Mouse (Mus musculus) midbrain, postnatal 0 days (tissue): ENCODE data around the gene Dhfr. TPM values are rescaled to one million over a fixed set of nuclear protein-coding genes. Genes with fewer than 3 reads are reported as not detected.
"Not testable (repeated sequence)": the region's sequence is repeated elsewhere in the genome, so short reads cannot be mapped to it uniquely, and the experiment has no call there.

Experiments used
- ATAC-seq: fragments of 200-750 bp; cut with Nextera tagmentation; 2 replicates; pipeline ENCODE4 v1.8.0; 2017; ENCODE audit warnings: moderate number of reproducible peaks, mild to moderate bottlenecking, moderate TSS enrichment, moderate library complexity; ENCODE audit not compliant: low FRiP score
- DNase-seq: peaks from one replicate; pipeline ENCODE4 v3.0.0-alpha.2; 2015; ENCODE audit warnings: low spot score
- H3K27ac ChIP-seq: fragments of 300-500 bp; sonication (generic); 2 replicates; pipeline ENCODE4 v1.5.1; 2014; ENCODE audit warnings: low read depth, mild to moderate bottlenecking, low read length, mixed read lengths
- H3K27me3 ChIP-seq: fragments of 300-500 bp; sonication (generic); 2 replicates; pipeline ENCODE4 v1.6.1; 2014; ENCODE audit warnings: low read length, control low read depth, mixed read lengths; ENCODE audit not compliant: insufficient read depth
- H3K36me3 ChIP-seq: fragments of 300-500 bp; sonication (generic); 2 replicates; pipeline ENCODE4 v1.6.1; 2014; ENCODE audit warnings: low read length, control low read depth, mixed read lengths; ENCODE audit not compliant: insufficient read depth
- H3K4me1 ChIP-seq: fragments of 300-500 bp; sonication (generic); 2 replicates; pipeline ENCODE4 v1.6.1; 2014; ENCODE audit warnings: mild to moderate bottlenecking, control low read depth, antibody characterized with exemption, low read length, mixed read lengths; ENCODE audit not compliant: insufficient read depth
- H3K4me2 ChIP-seq: fragments of 300-500 bp; sonication (generic); 2 replicates; pipeline ENCODE4 v1.6.1; 2014; ENCODE audit warnings: low read depth, mild to moderate bottlenecking, low read length, mixed read lengths; ENCODE audit not compliant: poor library complexity, severe bottlenecking
- H3K4me3 ChIP-seq: fragments of 300-500 bp; sonication (generic); 2 replicates; pipeline ENCODE4 v1.5.1; 2014; ENCODE audit warnings: low read depth, mild to moderate bottlenecking, low read length, moderate library complexity
- H3K9ac ChIP-seq: fragments of 300-500 bp; sonication (generic); replicated peaks from 2 replicates; pipeline ENCODE4 v1.6.1; 2014; ENCODE audit warnings: mild to moderate bottlenecking, low read length, moderate library complexity, mixed read lengths; ENCODE audit not compliant: poor library complexity, severe bottlenecking
- H3K9me3 ChIP-seq: fragments of 300-500 bp; sonication (generic); 2 replicates; pipeline ENCODE4 v1.6.1; 2016; ENCODE audit warnings: low read length, control low read depth
- CTCF ChIP-seq: IDR thresholded peaks from 2 replicates; pipeline ENCODE4 v1.5.1; 2016; ENCODE audit warnings: antibody characterized with exemption, mild to moderate bottlenecking
- WGBS: fragments of 180-500 bp; shearing (Covaris S2); extraction: QIAGEN DNeasy Blood & Tissue Kit; methylation state at CpG from one replicate; pipeline ENCODE4 v1.1.7; 2014; 5-methylcytosine and 5-hydroxymethylcytosine counted together
- polyA plus RNA-seq: library from polyadenylated mRNA; unstranded; fragments of >200 nt; fragmentation: Nextera tagmentation; extraction: Ambion mirVana; gene quantifications from 2 replicates; pipeline ENCODE4 v1.2.1, GENCODE M21; 2015
- total RNA-seq: library from RNA; depleted of rRNA; stranded (reverse); fragments of >200 nt; gene quantifications from 2 replicates; pipeline ENCODE4 v1.2.3, GENCODE M21; 2014

Gene Dhfr
- total and polyA plus RNA-seq, 2 experiments from 2014 or later: 2.1 to 2.4 TPM

- WGBS: 93% methylated on average over 2 of the region's 2 CpGs
- H3K9ac ChIP-seq: no peak overlapping the region
- DNase-seq (no peak), ATAC-seq (no peak)
- no peaks in the 10 kb centered on the region for H3K4me1 ChIP-seq
- H3K9me3 ChIP-seq: no peaks in the 10 kb centered on the region
- H3K27ac ChIP-seq: no peak overlapping the region
- no peaks in the 10 kb centered on the region for H3K27me3 ChIP-seq
- H3K4me3 ChIP-seq: no peak overlapping the region
- H3K4me2 ChIP-seq: no peak overlapping the region
- H3K36me3 ChIP-seq: no peaks in the 10 kb centered on the region
- no peak for TF ChIP-seq CTCF
Measured at GRCm38 (mm10) chr13:92361609-92362008, 7.1 kb downstream of the Dhfr start.

GRCm38 (mm10) chr13:92365312-92365711 lies 10.8 kb downstream of the Dhfr start:
- DNase-seq: no peak

GRCm38 (mm10) chr13:92370811-92371210 lies 16.3 kb downstream of the Dhfr start:
- Histone ChIP-seq H3K4me2 (no peak overlapping the region), H3K4me1 (no peaks in the 10 kb centered on the region), H3K4me3 (no peak overlapping the region), H3K27me3 (no peaks in the 10 kb centered on the region), H3K9me3 (no peaks in the 10 kb centered on the region), H3K27ac (no peak overlapping the region), H3K36me3 (no peaks in the 10 kb centered on the region), H3K9ac (no peak overlapping the region)
- 92% methylated on average over 3 of the region's 3 CpGs for WGBS
- DNase-seq (no peak), ATAC-seq (no peak)
- TF ChIP-seq CTCF: no peak

More at GRCm38 (mm10) chr13:92365312-92365711, 10.8 kb downstream of the Dhfr start:
- Histone ChIP-seq H3K4me2 (no peak overlapping the region), H3K27me3 (no peaks in the 10 kb centered on the region), H3K4me1 (no peaks in the 10 kb centered on the region), H3K36me3 (no peaks in the 10 kb centered on the region), H3K9me3 (no peaks in the 10 kb centered on the region), H3K27ac (no peak overlapping the region), H3K4me3 (no peak overlapping the region), H3K9ac (no peak overlapping the region)
- ATAC-seq: no peak
- TF ChIP-seq CTCF: no peak
- WGBS: 84% methylated on average over 4 of the region's 4 CpGs

GRCm38 (mm10) chr13:92371466-92371865 lies 16.9 kb downstream of the Dhfr start:
- 97% methylated on average over 5 of the region's 6 CpGs for WGBS
- H3K27ac ChIP-seq, H3K4me1 ChIP-seq, DNase-seq, H3K27me3 ChIP-seq, H3K4me3 ChIP-seq, H3K9me3 ChIP-seq, H3K9ac ChIP-seq, ATAC-seq, H3K4me2 ChIP-seq, H3K36me3 ChIP-seq: not testable (repeated sequence)

GRCm38 (mm10) chr13:92387367-92387766 lies 32.8 kb downstream of the Dhfr start:
- no peaks in the 10 kb centered on the region for H3K27me3 ChIP-seq
- H3K9ac ChIP-seq: no peak overlapping the region
- H3K4me1 ChIP-seq: no peaks in the 10 kb centered on the region
- no peak overlapping the region for H3K4me2 ChIP-seq
- H3K27ac ChIP-seq: no peak overlapping the region
- 89% methylated on average over 3 of the region's 3 CpGs for WGBS
- ATAC-seq: no peak
- DNase-seq: no peak
- no peak for TF ChIP-seq CTCF
- H3K9me3 ChIP-seq: no peaks in the 10 kb centered on the region
- no peak overlapping the region for H3K4me3 ChIP-seq
- H3K36me3 ChIP-seq: no peaks in the 10 kb centered on the region

GRCm38 (mm10) chr13:92393047-92393661 lies 38.6 kb downstream of the Dhfr start:
- ATAC-seq (no peak), DNase-seq (no peak)
- no peak for TF ChIP-seq CTCF
- H3K9ac ChIP-seq: no peak overlapping the region
- no peak overlapping the region for H3K27ac ChIP-seq
- H3K9me3 ChIP-seq: no peaks in the 10 kb centered on the region
- no peaks in the 10 kb centered on the region for H3K27me3 ChIP-seq
- H3K4me3 ChIP-seq: no peak overlapping the region
- 80% methylated on average over 12 of the region's 12 CpGs for WGBS
- H3K36me3 ChIP-seq: no peaks in the 10 kb centered on the region
- H3K4me2 ChIP-seq: no peak overlapping the region
- no peaks in the 10 kb centered on the region for H3K4me1 ChIP-seq
